Mouse (Mus musculus) lung, postnatal 4 days (tissue): ENCODE data around the gene Hsh2d.

Experiments
- DNase-seq, 2 experiments: peaks; one replicate each; pipeline ENCODE4 v3.0.0; 2021

The Hsh2d gene

DNA sequence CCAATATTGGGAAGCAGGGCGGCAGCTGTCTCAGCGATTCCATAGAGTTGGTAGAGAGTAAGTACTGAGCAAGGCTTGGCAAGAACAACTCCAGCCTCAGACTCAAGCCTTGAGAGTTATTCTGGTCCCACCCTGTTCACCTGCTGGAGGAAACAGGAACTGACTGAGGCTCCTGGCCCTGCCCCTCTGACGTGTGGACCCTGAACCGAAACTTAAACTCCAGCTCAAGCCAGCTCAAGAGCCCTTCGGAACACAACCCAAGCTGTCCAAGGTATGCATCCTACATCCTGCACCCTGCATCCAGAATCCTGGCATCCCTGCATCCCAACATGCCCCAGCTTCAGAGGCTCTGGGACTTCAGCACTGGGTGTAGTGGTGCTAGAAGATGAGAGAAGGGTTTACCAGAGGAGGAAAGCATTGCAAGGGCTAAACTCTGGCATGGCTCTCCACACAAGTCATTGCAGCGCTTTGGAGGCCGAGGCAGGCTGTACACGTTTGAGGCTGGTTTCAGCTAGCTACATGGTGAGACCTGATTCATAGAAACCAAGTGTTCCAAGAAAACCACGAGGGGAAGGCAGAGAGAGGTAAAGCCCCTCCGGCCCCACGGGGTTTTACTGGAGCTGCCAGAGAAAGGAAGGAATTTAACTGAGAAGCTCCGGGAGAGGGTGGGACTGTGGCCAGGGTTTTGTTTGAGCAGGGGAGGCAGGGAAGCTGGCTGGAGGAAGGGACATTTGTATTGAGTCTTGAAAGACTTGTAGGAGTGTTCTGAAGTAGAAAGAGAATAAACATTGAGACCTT lies at the start of gene Hsh2d:
TSS of gene Hsh2d (plus strand) at position 222 of the 798 bp plus-strand sequence.
- DNase-seq, result peak; percentile 68 to 74

- DNase-seq, result no peak
These were observed 46.1 kb upstream of the Hsh2d start for GRCm38 (mm10) chr8:72143256-72143824.

GRCm38 (mm10) chr8:72144345-72144975 lies 45.0 kb upstream of the Hsh2d start:
- no peak for DNase-seq

- no peak for DNase-seq
These were observed 43.9 kb upstream of the Hsh2d start for GRCm38 (mm10) chr8:72145511-72145910.

DNA sequence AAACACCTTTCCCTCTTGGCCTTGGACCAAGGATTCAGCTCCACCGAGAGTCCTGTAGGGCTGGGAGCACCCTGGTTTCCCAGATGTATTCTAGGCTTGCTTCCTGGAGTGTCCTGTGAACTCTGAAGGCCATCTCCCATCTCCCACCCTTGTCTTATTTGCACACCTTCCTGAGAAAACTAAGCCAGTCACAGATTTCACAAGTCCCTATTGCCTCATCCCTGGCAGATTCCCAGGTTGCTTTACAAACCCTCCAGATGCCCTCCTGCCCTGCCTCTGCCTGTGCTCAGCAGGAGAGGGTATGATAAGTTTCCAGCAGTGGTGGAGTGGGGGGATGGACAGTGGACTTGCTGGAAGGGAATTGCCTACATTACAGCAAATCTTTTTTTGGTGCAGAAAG lies 43.4 kb upstream of the Hsh2d start:
- peak; percentile 47 to 63 for DNase-seq

- no peak for DNase-seq
These were observed 42.9 kb upstream of the Hsh2d start for GRCm38 (mm10) chr8:72146556-72146955.

GRCm38 (mm10) chr8:72147266-72147665 lies 42.2 kb upstream of the Hsh2d start:
- no peak for DNase-seq

GRCm38 (mm10) chr8:72149056-72149455 lies 40.4 kb upstream of the Hsh2d start:
- peak in 1 of 2 experiments; percentile 5 for DNase-seq

DNA sequence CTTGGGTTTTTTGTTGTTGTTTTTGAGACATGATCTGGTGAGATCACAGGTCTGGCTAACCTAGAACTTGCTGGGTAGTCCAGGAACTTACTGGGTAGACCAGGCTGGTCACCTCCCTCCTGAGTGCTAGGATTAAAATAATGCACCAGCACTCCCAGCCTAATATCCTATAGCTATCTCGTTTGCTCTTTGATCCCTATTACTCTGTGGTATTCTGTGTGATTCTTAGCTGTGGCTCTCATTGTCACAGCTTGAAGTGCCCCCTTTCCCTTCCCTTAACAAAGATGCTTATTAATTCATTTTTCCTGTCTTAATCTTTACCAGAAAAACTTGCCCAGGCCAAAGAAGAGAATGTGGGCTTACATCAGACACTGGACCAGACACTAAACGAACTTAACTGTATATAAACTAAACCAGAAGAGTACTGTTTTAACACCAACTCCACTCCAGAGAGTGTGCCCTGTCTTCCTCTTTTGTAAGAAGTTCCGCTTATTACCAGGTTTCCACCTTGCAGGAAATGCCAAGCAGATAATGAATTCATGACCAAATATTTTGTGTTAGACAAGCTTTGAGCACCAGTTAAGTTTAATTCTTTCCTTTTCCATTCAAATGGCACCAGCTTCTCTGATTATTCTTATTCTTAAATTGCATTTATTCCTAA lies 37.9 kb upstream of the Hsh2d start:
- no peak for DNase-seq

- DNase-seq, result no peak
These were observed 36.1 kb upstream of the Hsh2d start for GRCm38 (mm10) chr8:72153382-72153781.

DNA sequence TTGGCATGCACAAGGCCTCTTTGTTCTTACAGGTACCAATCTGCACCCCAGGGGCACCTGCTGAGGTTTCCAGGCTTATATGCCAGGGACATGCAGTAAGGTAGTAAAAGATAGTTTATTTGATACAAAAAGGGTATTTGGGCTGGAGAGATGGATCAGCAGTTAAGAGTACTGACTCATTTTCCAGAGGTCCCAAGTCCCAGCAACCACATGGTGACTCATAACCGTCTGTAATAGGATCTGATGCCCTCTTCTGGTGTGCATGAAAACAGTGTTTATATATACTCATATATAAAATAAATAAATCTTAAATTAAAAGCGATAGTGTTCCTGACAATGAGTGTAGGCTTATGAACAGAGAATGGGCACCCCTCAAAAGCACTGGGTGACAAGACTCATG lies 31.3 kb upstream of the Hsh2d start:
- peak in 1 of 2 experiments; percentile 9 for DNase-seq

DNA sequence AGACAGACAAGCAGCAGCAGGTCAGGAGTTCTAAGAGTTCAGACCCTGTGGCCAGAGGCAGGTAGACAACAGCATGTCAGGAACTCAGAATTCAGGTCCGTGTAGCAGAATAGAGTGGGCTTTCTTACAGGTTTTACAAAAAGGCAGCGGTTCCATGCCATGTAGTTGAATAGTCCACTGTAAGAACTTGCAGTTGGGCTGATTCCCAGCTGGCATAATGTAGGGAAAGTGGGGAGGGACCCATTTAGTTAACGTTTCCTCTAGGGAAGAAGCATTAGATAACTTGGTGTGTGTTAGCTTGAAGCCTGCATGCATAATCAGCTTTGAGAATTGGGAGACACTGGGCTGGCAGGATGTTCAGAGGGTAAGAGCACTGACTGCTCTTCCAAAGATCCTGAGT lies 30.7 kb upstream of the Hsh2d start:
- peak in 1 of 2 experiments; percentile 1 for DNase-seq

DNA sequence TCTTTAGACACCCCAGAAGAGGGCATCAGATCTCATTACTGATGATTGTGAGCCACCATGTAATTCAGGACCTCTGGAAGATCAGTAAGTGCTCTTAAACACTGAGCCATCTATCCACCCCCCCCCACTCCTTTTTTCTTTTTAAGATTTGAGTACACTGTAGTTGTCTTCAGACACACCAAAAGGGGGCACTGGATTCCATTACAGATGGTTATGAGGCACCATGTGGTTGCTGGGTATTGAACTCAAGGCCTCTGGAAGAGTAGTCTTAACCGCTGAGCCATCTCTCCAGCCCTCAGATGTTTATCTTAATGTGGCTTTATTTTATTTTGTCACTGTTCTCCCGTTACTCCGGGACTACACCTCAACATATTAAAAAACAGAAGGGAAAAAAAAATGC lies 29.4 kb upstream of the Hsh2d start:
- DNase-seq, result no peak

DNA sequence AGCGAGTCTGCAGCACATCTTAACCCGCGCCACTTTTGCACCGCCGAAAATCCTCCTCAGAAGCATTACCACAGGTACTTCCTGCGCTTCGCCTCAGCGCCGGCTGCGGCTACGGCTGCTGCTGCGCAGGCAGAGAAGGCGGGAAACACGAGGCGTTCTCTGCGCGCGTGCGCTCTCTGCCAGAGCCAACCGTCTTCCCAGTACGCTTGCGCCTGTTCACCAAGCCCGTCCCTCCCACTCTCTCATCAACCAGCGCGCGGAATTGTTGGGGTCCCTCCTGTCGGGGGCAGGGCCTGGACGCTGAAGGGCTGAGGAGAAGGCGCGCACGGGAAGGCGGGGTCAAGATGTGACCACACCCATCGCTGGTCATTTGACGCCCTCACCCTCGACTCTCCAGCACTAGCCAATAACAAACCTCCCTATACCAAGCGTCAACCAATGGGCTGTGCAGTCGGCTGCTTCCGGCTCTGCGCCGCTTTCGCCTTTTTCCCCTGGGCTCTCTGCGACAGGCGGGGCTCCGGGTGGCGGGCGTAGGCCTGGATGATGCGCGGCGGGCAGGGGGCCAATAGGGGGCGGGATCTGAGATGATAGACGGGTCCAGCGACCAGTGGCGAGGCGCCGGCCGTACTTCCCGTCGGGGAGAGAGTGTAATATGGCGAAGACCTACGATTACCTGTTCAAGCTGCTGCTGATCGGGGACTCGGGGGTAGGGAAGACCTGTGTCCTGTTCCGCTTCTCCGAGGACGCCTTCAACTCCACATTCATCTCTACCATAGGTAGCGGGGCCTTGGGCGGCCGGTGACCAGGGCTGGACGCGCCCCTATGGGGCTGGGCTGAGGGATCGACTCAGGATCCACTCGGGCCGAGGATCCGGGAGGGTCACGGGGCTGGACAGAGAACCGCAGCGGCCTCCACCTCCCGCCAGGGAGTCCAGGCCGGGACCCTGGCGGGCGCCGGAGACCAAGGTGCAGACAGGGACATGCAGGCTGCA lies 28.4 kb upstream of the Hsh2d start, which contains the start of gene Rab8a:
TSS of gene Rab8a (plus strand) at position 494 of the 991 bp plus-strand sequence.
- peak; percentile 99 to 100 for DNase-seq

DNA sequence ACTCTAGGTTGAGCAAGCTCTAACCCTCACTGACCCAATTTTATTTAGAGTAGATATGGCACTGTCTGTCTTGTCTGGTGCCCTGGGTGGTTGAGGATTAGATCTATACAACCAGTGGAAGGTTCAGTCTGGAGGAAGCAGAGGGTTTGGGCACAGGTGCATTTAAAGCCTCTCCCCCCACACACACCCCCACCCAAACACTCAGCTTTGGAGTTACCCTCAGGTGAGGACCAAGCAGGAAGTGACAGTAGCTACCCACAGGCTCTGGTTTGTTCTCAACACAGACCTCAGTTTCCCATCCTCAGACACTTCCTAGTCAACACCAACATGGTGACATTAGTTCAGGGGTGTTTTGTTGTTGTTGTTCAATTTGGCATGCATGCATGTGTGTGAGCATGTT lies 26.6 kb upstream of the Hsh2d start:
- DNase-seq, result peak in 1 of 2 experiments; percentile 7

- DNase-seq, result peak; percentile 39 to 56
These were observed 20.3 kb upstream of the Hsh2d start for GRCm38 (mm10) chr8:72169098-72169668.

DNA sequence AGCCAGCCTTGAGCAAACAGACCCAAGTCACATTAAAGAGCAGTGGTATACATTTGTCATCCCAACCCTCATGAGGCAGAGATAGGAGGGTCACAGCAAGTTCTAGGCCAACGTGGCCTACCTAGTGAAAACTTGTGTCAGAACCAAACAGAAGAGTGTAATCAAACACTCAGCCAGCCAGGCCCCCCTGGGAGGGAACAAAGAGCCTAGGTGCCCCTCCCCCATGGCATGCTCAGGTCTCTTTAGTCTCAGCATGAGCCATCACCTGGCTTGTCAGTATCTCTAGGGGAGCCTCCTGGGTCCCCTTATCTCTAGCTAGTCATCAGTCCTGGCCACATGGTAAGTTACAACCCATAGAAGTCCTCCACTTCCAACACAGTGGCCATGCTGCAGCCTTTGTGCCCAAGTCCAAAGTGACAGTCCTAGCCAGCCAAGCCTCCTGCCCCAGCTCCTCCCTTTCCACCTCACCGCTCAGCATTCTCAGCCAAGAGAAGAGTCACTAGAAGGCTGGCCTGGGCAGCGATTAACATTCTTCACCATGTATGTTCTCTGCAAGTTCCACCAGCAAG lies 19.7 kb upstream of the Hsh2d start:
- peak in 1 of 2 experiments; percentile 17 for DNase-seq

DNA sequence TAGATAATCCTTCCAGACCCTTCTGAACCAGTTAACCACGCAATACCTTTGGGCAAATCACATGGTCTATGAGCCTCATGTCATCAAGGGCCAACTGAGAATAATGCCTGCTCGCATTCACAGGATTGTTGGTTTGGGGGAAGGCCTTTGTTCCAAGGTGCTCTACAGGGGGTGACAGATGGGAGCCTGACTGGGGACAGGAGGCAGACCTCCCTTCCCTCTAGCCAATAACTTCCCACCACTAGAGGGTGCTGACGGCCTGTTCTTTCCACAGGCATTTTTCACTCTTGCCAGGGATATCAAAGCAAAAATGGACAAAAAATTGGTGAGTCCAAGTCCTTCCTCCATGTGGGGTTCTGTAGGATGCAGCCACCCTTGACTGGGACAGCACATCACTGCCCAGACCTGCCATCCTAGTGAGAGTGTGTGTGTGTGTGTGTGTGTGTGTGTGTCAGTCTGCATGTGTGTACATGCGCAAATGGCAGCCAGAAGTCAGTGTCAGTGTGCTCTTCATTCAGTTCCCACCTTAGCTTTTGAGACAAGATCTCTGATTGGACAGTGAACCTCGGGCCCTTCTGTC lies 12.0 kb upstream of the Hsh2d start:
- DNase-seq, result peak; percentile 54 to 82

DNA sequence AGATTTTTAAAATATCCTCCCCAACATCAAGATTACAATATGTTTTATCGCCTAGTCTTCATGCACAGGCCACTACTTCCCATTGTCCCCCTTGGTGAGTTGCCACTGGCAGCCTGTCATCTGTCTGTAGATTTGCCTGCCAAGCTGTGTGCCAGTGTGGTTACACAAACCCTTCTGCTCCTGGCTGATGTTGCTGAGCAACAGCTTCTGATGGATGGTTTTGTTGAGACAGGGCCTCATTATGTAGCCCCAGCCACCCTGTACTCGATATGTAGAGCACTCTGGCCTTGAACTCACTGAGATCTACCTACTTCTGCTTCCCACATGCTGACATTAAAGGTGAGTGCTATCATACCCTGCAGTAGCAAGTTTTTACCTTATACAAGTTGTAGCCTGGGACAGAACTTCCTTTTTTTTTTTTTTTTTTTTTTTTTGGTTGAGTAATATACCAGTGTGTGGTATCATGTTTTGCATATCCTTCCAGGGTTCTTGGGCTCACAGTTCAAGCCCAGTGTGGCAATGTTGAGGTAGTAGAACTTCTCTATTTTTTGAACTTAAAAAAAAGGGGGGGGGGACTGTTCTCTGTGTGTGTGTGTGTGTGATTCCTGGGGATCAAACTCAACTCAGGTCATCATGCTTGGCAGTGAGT lies 5.8 kb upstream of the Hsh2d start:
- DNase-seq, result no peak

DNA sequence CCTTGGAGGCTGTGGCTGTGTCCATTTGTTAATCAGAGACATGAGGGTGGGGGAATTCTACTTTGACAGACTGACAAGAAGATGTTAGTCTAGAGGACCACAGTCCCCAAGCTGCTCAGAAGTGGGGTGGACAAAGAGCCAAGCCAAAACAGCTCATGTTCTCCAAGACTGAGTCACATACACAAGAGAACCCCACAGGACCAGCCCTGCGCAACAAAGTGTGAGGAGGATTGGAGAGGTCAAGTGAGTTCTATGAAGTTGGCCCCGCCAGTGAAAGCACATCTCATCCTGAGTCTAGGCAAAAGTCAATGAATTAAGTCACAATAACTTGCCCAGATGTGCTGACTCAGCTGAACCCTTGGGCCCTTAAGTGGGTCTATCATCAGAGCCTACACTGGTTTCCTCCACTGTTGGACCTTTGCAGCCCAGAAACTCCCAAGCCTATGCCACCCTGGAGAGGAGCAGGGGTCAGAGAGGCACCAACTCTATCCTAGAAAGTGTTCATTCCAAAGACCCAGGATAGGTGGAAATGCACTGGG lies 1.6 kb upstream of the Hsh2d start:
- DNase-seq, result no peak
